In genomic region chrX:101429142-101429949, GRCm38 (mm10) we compare ENCODE assay signal across 7 mouse cellular contexts. TPM values are rescaled to one million over a fixed set of nuclear protein-coding genes. Genes with fewer than 3 reads are reported as not detected.
DNase-seq lines count a peak whose midpoint lies in the region; ATAC-seq lines count a peak whose summit lies in the region.

Gene Nono (plus strand): TSS chrX:101429318.

- H3K4me3 ChIP-seq in embryonic facial prominence, embryonic 12.5 days, result peak within 1 kb of the TSS; percentile 57
- peak within 1 kb of the TSS; percentile 68 for H3K4me3 ChIP-seq in limb, embryonic 11.5 days (ENCODE audit: low read depth, low read length)
- H3K4me3 ChIP-seq in midbrain, embryonic 14.5 days (replicated peaks; ENCODE audit: low read depth, low read length), result peak within 1 kb of the TSS; percentile 60

- H3K9me3 ChIP-seq in embryonic facial prominence, embryonic 12.5 days, result no peaks in the 10 kb centered on the region
- no peaks in the 10 kb centered on the region for H3K9me3 ChIP-seq in limb, embryonic 11.5 days (ENCODE audit: control insufficient read depth, low read length)
- H3K9me3 ChIP-seq in midbrain, embryonic 14.5 days (ENCODE audit: control insufficient read depth, low read length), result no peaks in the 10 kb centered on the region

- peak within 1 kb of the TSS; percentile 96 for H3K27ac ChIP-seq in embryonic facial prominence, embryonic 12.5 days
- peak within 1 kb of the TSS; percentile 92 for H3K27ac ChIP-seq in limb, embryonic 11.5 days (replicated peaks; ENCODE audit: low read depth, low read length)
- H3K27ac ChIP-seq in midbrain, embryonic 14.5 days (replicated peaks; ENCODE audit: low read depth, low read length), result peak within 1 kb of the TSS; percentile 94

- ATAC-seq in embryonic facial prominence, embryonic 12.5 days (ENCODE audit: insufficient number of reproducible peaks, insufficient read depth, low FRiP score, low TSS enrichment), result peak; percentile 95
- peak; percentile 94 for ATAC-seq in limb, embryonic 11.5 days (ENCODE audit: insufficient number of reproducible peaks, low FRiP score, low TSS enrichment, low read depth)
- peak; percentile 96 for ATAC-seq in midbrain, embryonic 14.5 days (ENCODE audit: low FRiP score, low TSS enrichment)

- peak within 1 kb of the TSS; percentile 84 for H3K9ac ChIP-seq in embryonic facial prominence, embryonic 12.5 days
- H3K9ac ChIP-seq in limb, embryonic 11.5 days (ENCODE audit: low read length), result peak within 1 kb of the TSS; percentile 95
- peak within 1 kb of the TSS; percentile 77 for H3K9ac ChIP-seq in midbrain, embryonic 14.5 days (replicated peaks; ENCODE audit: low read length)

- H3K27me3 ChIP-seq in embryonic facial prominence, embryonic 12.5 days, result no peaks in the 10 kb centered on the region; the same call in 1 of the 2 replicates
- 0 out of 2 replicates have a peak, but pooled peaks cover 2% of the 10 kb centered on the region for H3K27me3 ChIP-seq in limb, embryonic 11.5 days (ENCODE audit: control insufficient read depth, insufficient read depth, low read length)
- no peaks in the 10 kb centered on the region for H3K27me3 ChIP-seq in midbrain, embryonic 14.5 days (ENCODE audit: control insufficient read depth, insufficient read depth, low read length)

- 12% methylated on average over 46 of the region's 51 CpGs for WGBS in embryonic facial prominence, embryonic 12.5 days
- 18% methylated on average over 47 of the region's 51 CpGs for WGBS in limb, embryonic 11.5 days
- WGBS in midbrain, embryonic 14.5 days, result 22% methylated on average over 51 of the region's 51 CpGs

- H3K4me1 ChIP-seq in embryonic facial prominence, embryonic 12.5 days, result no peaks in the 10 kb centered on the region
- no peaks in the 10 kb centered on the region for H3K4me1 ChIP-seq in limb, embryonic 11.5 days (ENCODE audit: control insufficient read depth, insufficient read depth, low read length)
- peaks cover 4% of the 10 kb centered on the region; the same call in 1 of the 2 replicates for H3K4me1 ChIP-seq in midbrain, embryonic 14.5 days (ENCODE audit: control insufficient read depth, insufficient read depth, low read length)

- H3K4me2 ChIP-seq in embryonic facial prominence, embryonic 12.5 days (replicated peaks), result peak within 1 kb of the TSS; percentile 52
- peak within 1 kb of the TSS; percentile 22; the same call in 1 of the 2 replicates for H3K4me2 ChIP-seq in limb, embryonic 11.5 days (ENCODE audit: low read depth, severe bottlenecking)
- H3K4me2 ChIP-seq in midbrain, embryonic 14.5 days (ENCODE audit: low read length), result peak within 1 kb of the TSS; percentile 58

- peak; percentile 70 for DNase-seq in adrenal gland, postnatal 25 days
- DNase-seq in heart, adult 11 months, result peak; percentile 99
- DNase-seq in kidney, adult 18-20 months, result peak; percentile 75
- peak; percentile 87 for DNase-seq in limb, embryonic 11.5 days (ENCODE audit: low spot score)
- peak; percentile 95 for DNase-seq in midbrain, embryonic 14.5 days
- DNase-seq in spleen, adult 18-20 months, result peak; percentile 62 to 74

- 0 out of 2 replicates have a peak, but pooled peaks cover 10% of the 10 kb centered on the region for H3K36me3 ChIP-seq in embryonic facial prominence, embryonic 12.5 days
- no peaks in the 10 kb centered on the region for H3K36me3 ChIP-seq in limb, embryonic 11.5 days (ENCODE audit: control insufficient read depth, insufficient read depth, low read length)
- H3K36me3 ChIP-seq in midbrain, embryonic 14.5 days (ENCODE audit: control insufficient read depth, insufficient read depth, low read length), result no peaks in the 10 kb centered on the region

RNA-seq across cellular contexts. Expression of gene Nono, which starts in this region (rescaled TPM):
- total RNA-seq in adrenal gland, postnatal 25 days (2021), result 218 and 222 TPM in 2 replicates
- polyA plus RNA-seq in embryonic facial prominence, embryonic 12.5 days (2016; fragmentation: Nextera tagmentation; extraction: Ambion mirVana), result 527 and 544 TPM in 2 replicates
- 639 and 680 TPM in 2 replicates for polyA plus RNA-seq in limb, embryonic 11.5 days (2014; fragmentation: Nextera tagmentation; extraction: Ambion mirVana)
- 287 and 351 TPM in 2 replicates for polyA plus RNA-seq in midbrain, embryonic 14.5 days (2014; fragmentation: Nextera tagmentation; extraction: Ambion mirVana)

Comparison
In these comparisons a context has a peak if more than half of its experiments do, and no peak if none do; other contexts are left out.
1. Peak in every context shown above with its lines: DNase-seq, ATAC-seq, H3K4me3 ChIP-seq and H3K27ac ChIP-seq.